Mouse (Mus musculus) neutrophil, adult 5-6 weeks (primary cell): ENCODE measurements around the gene Laptm5. TPM values are rescaled to one million over a fixed set of nuclear protein-coding genes. Genes with fewer than 3 reads are reported as not detected.

ENCODE experiments used
- ATAC-seq: fragments of 151-379, 151-347 bp; 2 replicates; pipeline ENCODE4 v1.8.0; 2017; ENCODE audit warnings: mild to moderate bottlenecking, moderate TSS enrichment; ENCODE audit not compliant: insufficient number of reproducible peaks, poor library complexity, low FRiP score, severe bottlenecking; ENCODE audit errors: extremely low read depth
- total RNA-seq: library from RNA; stranded (forward); fragments of 200-1000 nt; gene quantifications from 2 replicates; pipeline ENCODE4 v1.2.3, GENCODE M21; 2017

The Laptm5 gene
- total RNA-seq: 338 and 404 TPM in 2 replicates

- peak; percentile 69 for ATAC-seq
Measured at GRCm38 (mm10) chr4:130913077-130913476, at the start of gene Laptm5. TSS of gene Laptm5 (plus strand) at chr4:130913125.

- ATAC-seq: no peak
Measured at GRCm38 (mm10) chr4:130865460-130865859, 47.5 kb upstream of the Laptm5 start.

- ATAC-seq: no peak
Measured at GRCm38 (mm10) chr4:130865901-130866371, 47.0 kb upstream of the Laptm5 start.

- ATAC-seq: no peak
Measured at GRCm38 (mm10) chr4:130867940-130868339, 45.0 kb upstream of the Laptm5 start.

GRCm38 (mm10) chr4:130868803-130869202 lies 44.1 kb upstream of the Laptm5 start:
- ATAC-seq: no peak

GRCm38 (mm10) chr4:130872414-130872813 lies 40.5 kb upstream of the Laptm5 start:
- no peak for ATAC-seq

GRCm38 (mm10) chr4:130873440-130873839 lies 39.5 kb upstream of the Laptm5 start:
- ATAC-seq: no peak

GRCm38 (mm10) chr4:130874601-130875000 lies 38.3 kb upstream of the Laptm5 start:
- no peak for ATAC-seq

- ATAC-seq: no peak
Measured at GRCm38 (mm10) chr4:130876016-130876726, 36.8 kb upstream of the Laptm5 start.

- ATAC-seq: peak; percentile 58; the same call in 1 of the 2 replicates
Measured at GRCm38 (mm10) chr4:130878273-130879047, 34.5 kb upstream of the Laptm5 start.

GRCm38 (mm10) chr4:130879048-130879384 lies 33.9 kb upstream of the Laptm5 start:
- ATAC-seq: no peak

GRCm38 (mm10) chr4:130881336-130881735 lies 31.6 kb upstream of the Laptm5 start:
- no peak for ATAC-seq

GRCm38 (mm10) chr4:130882762-130883161 lies 30.2 kb upstream of the Laptm5 start:
- no peak for ATAC-seq

- no peak for ATAC-seq
Measured at GRCm38 (mm10) chr4:130883820-130884533, 28.9 kb upstream of the Laptm5 start.

GRCm38 (mm10) chr4:130887148-130887745 lies 25.7 kb upstream of the Laptm5 start:
- no peak for ATAC-seq

GRCm38 (mm10) chr4:130889777-130890510 lies 23.0 kb upstream of the Laptm5 start:
- no peak for ATAC-seq

GRCm38 (mm10) chr4:130890511-130890840 lies 22.4 kb upstream of the Laptm5 start:
- ATAC-seq: no peak

- ATAC-seq: peak; percentile 53
Measured at GRCm38 (mm10) chr4:130892001-130892587, 20.8 kb upstream of the Laptm5 start.
